In genomic region chr6:87809144-87809543, GRCm38 (mm10) we compare ENCODE assay signal across 12 mouse cellular contexts. TPM values are rescaled to one million over a fixed set of nuclear protein-coding genes. Genes with fewer than 3 reads are reported as not detected.
DNase-seq lines count a peak whose midpoint lies in the region; ATAC-seq and TF ChIP-seq lines count a peak whose summit lies in the region.
"Had no signal": no experiment of that assay in that cellular context is flagged by ENCODE, and none has a peak within 500 bp of the region (broad histone marks: within the 10 kb centered on the region; RNA-seq: fewer than 3 reads in every experiment).

No protein-coding gene starts in this region.

- no peaks in the 10 kb centered on the region for H3K27me3 ChIP-seq in heart, embryonic 12.5 days (replicated peaks)
- no peaks in the 10 kb centered on the region for H3K27me3 ChIP-seq in heart, embryonic 10.5 days (ENCODE audit: insufficient read depth, poor library complexity, severe bottlenecking)
- H3K27me3 ChIP-seq in spleen, adult 2 months (ENCODE audit: control insufficient read depth, insufficient read depth, low read length): no peaks in the 10 kb centered on the region
- H3K27me3 ChIP-seq in thymus, adult 2 months (ENCODE audit: control insufficient read depth, insufficient read depth, low read length): no peaks in the 10 kb centered on the region
- H3K27me3 ChIP-seq: heart, embryonic 15.5 days had no signal

- no peak overlapping the region for H3K27ac ChIP-seq in heart, embryonic 12.5 days (ENCODE audit: poor library complexity, severe bottlenecking)
- H3K27ac ChIP-seq in heart, embryonic 10.5 days: no peak overlapping the region
- peak overlapping the region; percentile 92 for H3K27ac ChIP-seq in spleen, adult 2 months (ENCODE audit: insufficient read depth, low read length)
- peak overlapping the region; percentile 61 for H3K27ac ChIP-seq in macrophage
- no peak overlapping the region for H3K27ac ChIP-seq in thymus, adult 2 months (ENCODE audit: control insufficient read depth, insufficient read depth, low read length)
- H3K27ac ChIP-seq: heart, embryonic 15.5 days had no signal

- H3K9ac ChIP-seq in heart, embryonic 12.5 days: no peak overlapping the region
- H3K9ac ChIP-seq: heart, embryonic 15.5 days had no signal

- H3K36me3 ChIP-seq in heart, embryonic 12.5 days: no peaks in the 10 kb centered on the region
- 0 out of 2 replicates have a peak, but pooled peaks cover 3% of the 10 kb centered on the region for H3K36me3 ChIP-seq in heart, embryonic 10.5 days
- H3K36me3 ChIP-seq in spleen, adult 2 months (ENCODE audit: control insufficient read depth, insufficient read depth, low read length): peaks cover 2% of the 10 kb centered on the region; the same call in 1 of the 2 replicates
- no peaks in the 10 kb centered on the region for H3K36me3 ChIP-seq in macrophage (ENCODE audit: inconsistent target)
- H3K36me3 ChIP-seq in thymus, adult 2 months (ENCODE audit: control insufficient read depth, insufficient read depth, low read length): no peaks in the 10 kb centered on the region
- H3K36me3 ChIP-seq: heart, embryonic 15.5 days had no signal

- DNase-seq in heart, embryonic 10.5 days (ENCODE audit: low spot score): no peak
- DNase-seq in spleen, adult 2 months (ENCODE audit: low read depth in 1 of 2, low spot score in 2 of 2): peak in 1 of 2 experiments; percentile 25
- DNase-seq in spleen, postnatal 14 days (ENCODE audit: low spot score in 2 of 2): no peak
- no peak for DNase-seq in thymus, adult 2 months
- DNase-seq in adrenal gland, postnatal 10 days: no peak
- DNase-seq in ovary, postnatal 14 days (ENCODE audit: low spot score): no peak
- DNase-seq: lung, postnatal 14 days; thymus, postnatal 25 days had no signal

- no peaks in the 10 kb centered on the region for H3K9me3 ChIP-seq in heart, embryonic 12.5 days (replicated peaks)
- no peaks in the 10 kb centered on the region for H3K9me3 ChIP-seq in heart, embryonic 10.5 days
- H3K9me3 ChIP-seq: heart, embryonic 15.5 days had no signal

- ATAC-seq in heart, embryonic 12.5 days (ENCODE audit: insufficient number of reproducible peaks, low FRiP score): no peak
- ATAC-seq: midbrain, embryonic 16.5 days had no signal

- WGBS in heart, embryonic 12.5 days: 88% methylated on average over 2 of the region's 2 CpGs
- WGBS in heart, embryonic 10.5 days: 88% methylated on average over 2 of the region's 2 CpGs
- 25% methylated on average over 2 of the region's 2 CpGs for WGBS in spleen, adult 2 months
- 16% methylated on average over 2 of the region's 2 CpGs for WGBS in macrophage (ENCODE audit: missing documents)
- WGBS in thymus, adult 2 months: 70% methylated on average over 2 of the region's 2 CpGs

- TF ChIP-seq CTCF in spleen, adult 2 months (IDR thresholded peaks at IDR 0.05; ENCODE audit: extremely low read depth, insufficient read depth, insufficient read length, insufficient replicate concordance): no peak
- no peak for TF ChIP-seq CTCF in thymus, adult 2 months (IDR thresholded peaks at IDR 0.05; ENCODE audit: borderline replicate concordance, control insufficient read depth, extremely low read depth, insufficient read depth, low read length, poor library complexity)

- peaks cover 63% of the 10 kb centered on the region for H3K79me2 ChIP-seq in macrophage (ENCODE audit: inconsistent target)

- no peak overlapping the region for H3K4me3 ChIP-seq in heart, embryonic 12.5 days
- no peak overlapping the region for H3K4me3 ChIP-seq in heart, embryonic 10.5 days
- H3K4me3 ChIP-seq in spleen, adult 2 months (ENCODE audit: extremely low read depth, insufficient read depth, insufficient read length): peak overlapping the region; percentile 29; the same call in 1 of the 2 replicates
- H3K4me3 ChIP-seq in macrophage (ENCODE audit: inconsistent target): no peak overlapping the region; the same call in 1 of the 2 replicates
- no peak overlapping the region for H3K4me3 ChIP-seq in thymus, adult 2 months (ENCODE audit: control insufficient read depth, insufficient read depth, low read length)

- 0 out of 2 replicates have a peak overlapping the region, but pooled peaks have one; percentile 91 for H3K4me2 ChIP-seq in heart, embryonic 12.5 days

- peaks cover 27% of the 10 kb centered on the region for H3K4me1 ChIP-seq in heart, embryonic 12.5 days (replicated peaks)
- peaks cover 19% of the 10 kb centered on the region for H3K4me1 ChIP-seq in heart, embryonic 10.5 days
- H3K4me1 ChIP-seq in spleen, adult 2 months (ENCODE audit: control insufficient read depth, insufficient read depth, insufficient read length): peaks cover 16% of the 10 kb centered on the region
- H3K4me1 ChIP-seq in thymus, adult 2 months (replicated peaks; ENCODE audit: control insufficient read depth, insufficient read depth, low read length): peaks cover 15% of the 10 kb centered on the region

- TF ChIP-seq POLR2A in spleen, adult 2 months (IDR thresholded peaks at IDR 0.05; ENCODE audit: low read depth, low read length): no peak
- TF ChIP-seq POLR2A in thymus, adult 2 months (IDR thresholded peaks at IDR 0.05; ENCODE audit: control insufficient read depth, extremely low read depth, insufficient read depth, low read length, poor library complexity): no peak

RNA-seq across cellular contexts. Expression of gene Rab43, which starts 2.8 kb away (rescaled TPM):
- 8.1 and 8.5 TPM in 2 replicates for polyA plus RNA-seq in heart, embryonic 12.5 days (2016; fragmentation: Nextera tagmentation; extraction: Ambion mirVana)
- polyA plus RNA-seq in heart, embryonic 10.5 days (2016; fragmentation: Nextera tagmentation; extraction: Ambion mirVana): 4.4 and 5.1 TPM in 2 replicates
- 102 and 110 TPM in 2 replicates for polyA plus RNA-seq in spleen, adult 2 months (2012; rRNA removed)
- total RNA-seq in macrophage (2018; cell fraction: chromatin; rRNA removed): 100 to 1,000 TPM in 12 of 26 experiments, 10 to 100 TPM in 14; 32.6 to 201 (median 97.9) TPM
- 100 to 1,000 TPM in 2 of 26 experiments, 10 to 100 TPM in 24; 38.0 to 112 (median 61.4) TPM for total RNA-seq in macrophage (2018; cell fraction: cytosol; rRNA removed)
- 100 to 1,000 TPM in 10 of 26 experiments, 10 to 100 TPM in 16; 47.8 to 152 (median 90.5) TPM for total RNA-seq in macrophage (2018; cell fraction: nucleus; rRNA removed)
- polyA plus RNA-seq in macrophage (2018): 25.3 to 51.3 TPM (median 35.5 TPM) in 3 replicates
- polyA plus RNA-seq in thymus, adult 2 months (2012; rRNA removed): 54.4 and 56.0 TPM in 2 replicates
- 10 to 100 TPM; 30.4 to 46.1 TPM for total RNA-seq in adrenal gland, postnatal 10 days (2021)

RNA-seq across cellular contexts. Expression of gene Gm45140, which starts 26.5 kb away (rescaled TPM):
- polyA plus RNA-seq in heart, embryonic 12.5 days (2016; fragmentation: Nextera tagmentation; extraction: Ambion mirVana): 1.9 and 4.8 TPM in 2 replicates
- 2.3 and 2.5 TPM in 2 replicates for polyA plus RNA-seq in heart, embryonic 10.5 days (2016; fragmentation: Nextera tagmentation; extraction: Ambion mirVana)
- 0.73 and 1.3 TPM in 2 replicates for polyA plus RNA-seq in spleen, adult 2 months (2012; rRNA removed)
- total RNA-seq in macrophage (2018; cell fraction: chromatin; rRNA removed): 10 to 100 TPM in 21 of 26 experiments, 1 to 10 TPM in 5; 7.4 to 30.6 (median 13.5) TPM
- 1 to 10 TPM; 1.1 to 7.4 (median 3.9) TPM for total RNA-seq in macrophage (2018; cell fraction: cytosol; rRNA removed)
- 10 to 100 TPM in 3 of 26 experiments, 1 to 10 TPM in 23; 3.2 to 11.4 (median 5.9) TPM for total RNA-seq in macrophage (2018; cell fraction: nucleus; rRNA removed)
- polyA plus RNA-seq in macrophage (2018): 2.6 to 20.2 TPM (median 3.1 TPM) in 3 replicates
- polyA plus RNA-seq in thymus, adult 2 months (2012; rRNA removed): 0.56 and 1.2 TPM in 2 replicates
- 1 to 10 TPM; 2.0 to 6.6 TPM for total RNA-seq in adrenal gland, postnatal 10 days (2021)

RNA-seq across cellular contexts. Expression of gene Isy1, which starts 29.5 kb away (rescaled TPM):
- 29.1 and 32.7 TPM in 2 replicates for polyA plus RNA-seq in heart, embryonic 12.5 days (2016; fragmentation: Nextera tagmentation; extraction: Ambion mirVana)
- 31.6 and 44.0 TPM in 2 replicates for polyA plus RNA-seq in heart, embryonic 10.5 days (2016; fragmentation: Nextera tagmentation; extraction: Ambion mirVana)
- 17.8 and 31.4 TPM in 2 replicates for polyA plus RNA-seq in spleen, adult 2 months (2012; rRNA removed)
- 100 to 1,000 TPM in 6 of 26 experiments, 10 to 100 TPM in 20; 22.9 to 464 (median 62.6) TPM for total RNA-seq in macrophage (2018; cell fraction: chromatin; rRNA removed)
- total RNA-seq in macrophage (2018; cell fraction: cytosol; rRNA removed): 10 to 100 TPM; 17.1 to 37.9 (median 22.8) TPM
- total RNA-seq in macrophage (2018; cell fraction: nucleus; rRNA removed): 100 to 1,000 TPM in 1 of 26 experiments, 10 to 100 TPM in 23, 1 to 10 TPM in 2; 8.6 to 104 (median 23.2) TPM
- polyA plus RNA-seq in macrophage (2018): 23.0 to 55.1 TPM (median 40.1 TPM) in 3 replicates
- 50.7 and 51.1 TPM in 2 replicates for polyA plus RNA-seq in thymus, adult 2 months (2012; rRNA removed)
- total RNA-seq in adrenal gland, postnatal 10 days (2021): 10 to 100 TPM; 32.3 to 34.9 TPM

RNA-seq across cellular contexts. Expression of gene Gp9, which starts 31.3 kb away (rescaled TPM):
- polyA plus RNA-seq in heart, embryonic 12.5 days (2016; fragmentation: Nextera tagmentation; extraction: Ambion mirVana): 6.2 and 8.2 TPM in 2 replicates
- polyA plus RNA-seq in heart, embryonic 10.5 days (2016; fragmentation: Nextera tagmentation; extraction: Ambion mirVana): 4.8 and 6.2 TPM in 2 replicates
- polyA plus RNA-seq in spleen, adult 2 months (2012; rRNA removed): 70.5 and 104 TPM in 2 replicates
- not detected for total RNA-seq in macrophage (2018; cell fraction: chromatin; rRNA removed)
- under 1 TPM in 5 of 26 experiments, not detected in 21; 0.14 to 0.30 (median 0.19) TPM for total RNA-seq in macrophage (2018; cell fraction: cytosol; rRNA removed)
- total RNA-seq in macrophage (2018; cell fraction: nucleus; rRNA removed): 1 to 10 TPM in 1 of 26 experiments, under 1 TPM in 1, not detected in 24; 0.89 to 1.4 TPM
- polyA plus RNA-seq in macrophage (2018): 0.19 TPM in 1 of 3 replicates, not detected in the others
- polyA plus RNA-seq in thymus, adult 2 months (2012; rRNA removed): 1.2 and 2.6 TPM in 2 replicates
- total RNA-seq in adrenal gland, postnatal 10 days (2021): 1 to 10 TPM; 1.1 to 1.3 TPM

RNA-seq across cellular contexts. Expression of gene Cnbp, which starts 41.8 kb away (rescaled TPM):
- polyA plus RNA-seq in heart, embryonic 12.5 days (2016; fragmentation: Nextera tagmentation; extraction: Ambion mirVana): 767 and 777 TPM in 2 replicates
- 999 and 1,260 TPM in 2 replicates for polyA plus RNA-seq in heart, embryonic 10.5 days (2016; fragmentation: Nextera tagmentation; extraction: Ambion mirVana)
- 123 and 129 TPM in 2 replicates for polyA plus RNA-seq in spleen, adult 2 months (2012; rRNA removed)
- 100 to 1,000 TPM in 23 of 26 experiments, 10 to 100 TPM in 3; 59.7 to 286 (median 131) TPM for total RNA-seq in macrophage (2018; cell fraction: chromatin; rRNA removed)
- total RNA-seq in macrophage (2018; cell fraction: cytosol; rRNA removed): 100 to 1,000 TPM; 106 to 182 (median 147) TPM
- 100 to 1,000 TPM in 15 of 26 experiments, 10 to 100 TPM in 11; 68.2 to 273 (median 106) TPM for total RNA-seq in macrophage (2018; cell fraction: nucleus; rRNA removed)
- polyA plus RNA-seq in macrophage (2018): 127 to 335 TPM (median 146 TPM) in 3 replicates
- 302 and 311 TPM in 2 replicates for polyA plus RNA-seq in thymus, adult 2 months (2012; rRNA removed)
- 100 to 1,000 TPM; 395 to 399 TPM for total RNA-seq in adrenal gland, postnatal 10 days (2021)

Comparison
In these comparisons a context has a peak if more than half of its experiments do, and no peak if none do; other contexts are left out.
1. H3K27ac ChIP-seq: peak in spleen, adult 2 months (single experiment) and macrophage (single experiment); none in heart, embryonic 12.5 days (single experiment), heart, embryonic 10.5 days (single experiment) and thymus, adult 2 months (single experiment).